Mouse (Mus musculus) adrenal gland, postnatal 14 days (tissue): ENCODE measurements at regions not wholly inside any gene's neighbourhood (a gene's known extent, or its start where the extent isn't known, plus 50 kb on each side); places are given as distances from the start of the nearest gene placed in this dataset.
"Not testable (repeated sequence)": the region's sequence is repeated elsewhere in the genome, so short reads cannot be mapped to it uniquely, and the experiment has no call there.

Experiments
- DNase-seq: peaks from one replicate; pipeline ENCODE4 v3.0.0; 2021; ENCODE audit warnings: mixed read lengths

GRCm38 (mm10) chr12:16374331-16374996 lies 236.3 kb downstream of the Lpin1 start:
- no peak for DNase-seq

- no peak for DNase-seq
Measured at GRCm38 (mm10) chr12:16370061-16370460, 240.7 kb downstream of the Lpin1 start.

- DNase-seq: no peak
Measured at GRCm38 (mm10) chr12:16362341-16362740, 248.4 kb downstream of the Lpin1 start.

- no peak for DNase-seq
Measured at GRCm38 (mm10) chr12:16358831-16359230, 251.9 kb downstream of the Lpin1 start.

GRCm38 (mm10) chr12:16354711-16355110 lies 256.1 kb downstream of the Lpin1 start:
- no peak for DNase-seq

DNA sequence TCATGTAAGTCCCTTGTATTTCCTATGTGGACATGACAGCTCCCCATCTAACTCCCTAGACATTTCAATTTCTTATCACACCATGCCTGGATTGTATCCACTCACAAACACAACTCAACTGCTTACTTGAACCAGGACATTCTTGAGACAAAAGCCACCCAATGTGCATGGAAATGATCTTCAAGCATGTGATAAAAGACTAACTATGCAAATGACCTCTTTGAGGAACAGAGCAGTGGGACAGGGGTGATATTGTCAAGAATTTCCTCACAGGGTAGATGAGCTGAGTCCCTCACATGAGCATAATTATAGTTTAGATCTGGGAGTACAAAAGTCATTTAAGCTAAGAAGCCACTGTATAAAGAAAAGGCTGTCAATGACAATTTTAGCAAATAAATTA lies 259.0 kb downstream of the Lpin1 start:
- no peak for DNase-seq

GRCm38 (mm10) chr12:16349310-16349709 lies 261.5 kb downstream of the Lpin1 start:
- DNase-seq: no peak

DNA sequence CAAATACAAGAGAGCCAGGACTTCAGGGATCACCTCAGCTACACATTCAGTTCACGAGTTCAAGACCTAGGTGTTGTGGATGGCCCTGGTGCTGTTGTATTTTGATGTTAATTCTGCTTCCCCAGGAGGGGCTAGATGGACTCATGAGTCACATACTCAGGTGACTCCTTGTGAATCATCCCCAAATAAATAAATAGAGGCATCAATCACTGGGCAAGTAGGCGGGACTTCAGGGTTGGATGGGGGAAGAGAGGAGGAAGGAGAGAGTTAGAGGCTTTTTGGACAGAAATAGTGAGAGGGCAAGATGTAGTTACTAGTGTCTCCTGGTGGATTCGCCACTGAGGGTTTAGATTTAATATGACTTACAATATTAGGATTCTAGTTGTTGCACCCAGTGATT lies 266.7 kb downstream of the Lpin1 start:
- no peak for DNase-seq

DNA sequence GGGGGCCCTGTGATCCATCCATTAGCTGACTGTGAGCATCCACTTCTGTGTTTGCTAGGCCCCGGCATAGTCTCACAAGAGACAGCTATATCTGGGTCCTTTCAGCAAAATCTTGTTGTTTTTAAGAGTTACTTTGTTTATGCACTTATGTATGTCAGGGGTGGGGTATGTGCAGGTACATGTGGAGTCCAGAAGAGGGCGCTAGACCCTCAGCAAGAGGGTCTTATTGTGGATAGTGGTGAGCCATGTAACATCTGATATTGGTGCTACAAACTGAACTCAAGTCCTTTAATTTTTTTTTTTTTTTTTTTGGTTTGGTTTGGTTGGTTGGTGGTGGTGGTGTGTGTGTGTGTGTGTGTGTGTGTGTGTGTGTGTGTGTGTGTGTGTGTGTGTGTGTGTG lies 268.7 kb downstream of the Lpin1 start:
- not testable (repeated sequence) for DNase-seq

DNA sequence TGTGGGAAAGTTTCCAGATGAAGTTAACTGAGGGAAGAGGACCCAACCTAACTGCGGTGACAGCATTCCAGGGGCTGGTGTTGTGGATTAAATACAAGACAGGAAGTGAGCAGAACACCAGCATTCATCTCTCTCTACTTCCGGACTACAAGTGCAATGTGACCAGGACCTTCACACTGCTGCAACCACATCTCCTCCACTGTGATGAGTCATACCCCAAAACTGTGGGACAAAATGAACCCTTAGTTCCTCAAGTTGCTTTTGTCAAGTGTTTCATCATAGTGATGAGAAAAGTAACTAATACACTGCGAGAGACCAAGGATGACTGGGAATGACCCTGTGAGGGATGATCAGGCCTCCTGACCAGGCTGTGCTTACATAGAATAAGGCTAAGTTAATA lies 279.3 kb downstream of the Lpin1 start:
- DNase-seq: no peak

GRCm38 (mm10) chr12:16329129-16329528 lies 281.6 kb downstream of the Lpin1 start:
- no peak for DNase-seq

DNA sequence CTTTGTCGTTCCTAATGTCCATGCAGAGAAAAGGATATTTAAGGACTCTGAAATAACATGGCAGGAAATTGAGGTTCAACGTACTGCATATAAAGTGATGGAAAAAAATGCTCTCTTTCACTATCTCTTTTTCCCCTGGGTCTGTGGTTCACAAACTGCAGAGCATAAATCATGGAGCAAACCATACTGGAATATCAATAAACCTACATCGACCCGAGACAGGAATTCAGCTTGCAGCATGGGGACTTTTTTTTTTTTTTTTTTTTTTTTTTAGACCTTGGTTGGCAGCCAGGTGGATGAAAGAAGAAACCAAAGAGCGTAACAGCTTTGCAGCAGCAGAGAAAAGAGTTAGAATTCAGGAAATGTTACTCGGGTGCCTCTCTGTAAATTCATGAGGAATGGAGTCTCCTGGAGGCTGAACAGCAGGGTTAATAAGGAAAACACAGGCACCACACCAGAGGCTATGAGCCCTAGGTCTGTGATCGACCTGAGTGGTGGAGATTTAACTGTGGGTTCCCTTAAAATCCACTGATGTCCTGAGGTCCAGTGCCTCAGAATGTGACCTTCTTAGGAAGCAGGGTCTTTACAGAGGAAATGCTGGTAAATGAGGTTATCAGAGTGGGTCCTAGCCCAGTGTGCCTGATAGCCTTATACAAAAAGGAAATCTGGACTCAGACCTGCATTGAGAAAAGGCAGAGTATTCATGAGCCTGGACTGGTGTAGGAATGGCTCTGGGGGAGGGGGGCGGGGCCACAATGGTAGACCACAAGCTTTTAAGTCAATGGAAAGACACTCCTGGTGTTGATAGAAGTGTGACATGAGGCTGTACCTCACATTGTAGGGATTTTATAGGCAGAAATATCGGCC lies 290.0 kb downstream of the Lpin1 start:
- no peak for DNase-seq

GRCm38 (mm10) chr12:16308101-16308500 lies 302.7 kb downstream of the Lpin1 start:
- DNase-seq: no peak

- DNase-seq: no peak
Measured at GRCm38 (mm10) chr12:16304701-16305377, 305.9 kb downstream of the Lpin1 start.

DNA sequence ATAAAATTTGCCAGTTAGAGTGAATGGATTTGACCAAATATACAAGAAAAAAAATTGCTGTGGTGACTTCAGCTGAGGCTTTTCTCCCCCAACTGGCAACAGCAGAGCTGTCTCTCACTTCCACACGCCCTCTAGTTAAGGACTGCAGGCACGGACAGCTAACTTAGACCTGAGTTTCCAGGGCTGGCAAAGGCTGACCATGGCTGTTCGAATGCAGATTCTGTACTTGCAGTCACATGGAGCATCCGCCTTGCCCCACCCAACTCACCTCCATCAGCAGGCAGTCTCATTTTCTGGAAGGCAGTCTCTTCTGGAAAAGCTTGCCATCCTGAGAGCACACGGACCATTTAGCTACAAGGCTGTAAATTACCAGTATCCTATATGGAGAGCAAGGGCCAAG lies 325.7 kb downstream of the Lpin1 start:
- no peak for DNase-seq

DNA sequence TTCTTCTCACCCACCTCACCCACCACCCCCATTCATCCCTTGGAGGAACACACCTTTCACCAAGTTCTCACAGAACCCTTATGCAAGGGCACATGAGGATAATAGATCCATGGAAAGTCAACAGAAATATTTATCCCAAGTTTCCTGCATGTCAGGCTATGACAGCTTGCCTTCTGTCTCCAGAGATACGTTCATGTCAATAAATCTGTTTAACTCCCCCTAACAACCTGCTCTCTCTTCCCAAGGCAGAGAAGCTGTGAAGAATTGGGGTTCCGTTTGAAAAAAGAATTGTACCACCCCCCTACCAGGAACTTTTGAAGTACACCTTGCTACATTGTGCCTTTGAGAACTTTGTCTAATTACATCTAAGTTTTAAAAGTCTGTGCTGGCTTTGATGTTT lies 331.6 kb downstream of the Lpin1 start:
- no peak for DNase-seq

DNA sequence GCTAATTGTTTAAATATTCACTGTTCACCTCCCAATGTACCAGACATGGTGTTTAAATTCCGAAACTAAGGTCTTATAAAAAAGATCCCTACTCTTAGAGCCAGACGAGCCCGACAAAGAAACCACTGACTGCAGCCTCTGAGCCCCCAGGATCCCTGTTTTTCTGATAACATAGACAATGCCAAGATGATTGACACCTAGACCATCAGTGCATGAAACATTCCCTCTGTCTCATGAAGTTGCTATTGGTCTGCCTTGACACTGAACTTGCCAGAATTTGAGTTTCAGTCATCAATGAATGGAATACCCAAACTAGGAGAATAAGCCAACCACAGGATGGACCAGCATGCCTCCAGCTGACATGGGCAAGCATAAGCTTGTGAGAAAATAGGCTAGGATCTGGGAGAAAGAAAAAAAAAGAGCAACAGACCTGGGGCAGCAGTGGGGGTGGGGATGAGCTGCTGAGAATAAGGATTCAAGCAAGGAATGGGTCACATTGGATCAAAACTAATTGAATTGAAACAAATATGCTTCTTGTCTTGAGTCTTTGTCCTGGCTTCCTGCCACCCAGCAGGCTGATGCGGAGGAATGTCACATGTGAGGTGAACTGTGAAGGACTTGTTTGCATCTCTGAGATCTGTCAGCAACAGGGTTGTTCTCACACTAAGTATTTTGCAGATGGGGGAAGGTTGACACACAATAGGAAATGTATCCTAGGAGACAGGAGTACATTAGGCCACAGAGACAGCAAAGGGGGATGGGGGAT lies 333.0 kb downstream of the Lpin1 start:
- no peak for DNase-seq

DNA sequence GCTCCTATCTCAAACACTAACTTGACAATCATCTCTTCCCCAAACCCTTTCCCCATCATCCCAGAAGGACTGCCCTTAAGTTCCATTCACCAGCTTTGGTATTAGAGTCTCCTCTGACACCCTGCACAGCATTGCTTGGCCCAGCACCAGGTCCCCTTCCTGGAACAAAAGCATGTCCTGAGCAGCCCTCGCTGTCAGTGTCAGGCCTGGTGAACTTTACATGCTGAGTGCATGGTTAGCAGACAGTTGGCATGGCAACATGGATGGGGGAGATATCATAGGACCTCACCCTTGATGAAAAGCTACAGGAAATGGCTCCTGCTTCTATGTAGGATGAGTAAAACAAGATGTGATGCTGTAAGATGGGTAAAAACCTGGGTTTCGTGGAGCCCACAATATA lies 333.6 kb downstream of the Lpin1 start:
- no peak for DNase-seq

DNA sequence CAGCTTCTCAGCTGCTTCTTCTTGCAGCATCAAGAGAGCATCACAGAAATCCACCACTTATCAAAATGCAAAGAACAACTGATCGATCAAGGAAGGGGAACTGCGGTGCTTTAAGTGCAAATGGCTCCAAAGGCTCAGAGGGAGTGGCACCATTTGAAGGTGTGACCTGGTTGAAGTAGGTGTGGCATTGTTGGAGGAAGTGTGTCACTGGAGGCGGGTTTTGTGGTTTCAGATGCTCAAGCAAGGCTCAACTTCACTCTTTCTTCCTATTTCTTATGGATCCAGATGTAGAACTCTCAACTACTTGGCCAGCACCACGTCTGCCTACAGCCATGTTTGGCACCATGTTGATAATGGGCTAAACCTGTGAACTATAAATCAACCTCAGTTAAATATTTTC lies 334.5 kb downstream of the Lpin1 start:
- DNase-seq: no peak

DNA sequence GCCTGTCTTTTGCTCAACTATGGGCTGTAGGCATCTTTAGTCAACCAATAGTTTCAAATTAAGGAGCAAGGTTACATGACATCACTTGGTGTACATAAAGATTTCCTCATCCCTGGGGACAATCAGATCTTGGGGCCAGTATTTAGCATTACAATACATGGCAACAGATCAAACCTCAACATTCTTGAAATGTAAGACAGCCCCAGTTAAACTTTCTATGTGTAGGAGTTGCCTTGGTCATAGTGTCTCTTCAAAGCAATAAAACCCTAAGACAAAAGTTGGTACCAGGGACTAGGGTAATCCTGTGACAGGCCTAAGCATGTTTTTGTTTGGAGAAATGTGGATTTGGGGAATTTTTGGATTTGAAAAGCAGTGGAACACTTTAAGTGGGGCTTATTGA lies 338.3 kb downstream of the Lpin1 start:
- no peak for DNase-seq

GRCm38 (mm10) chr12:16270876-16271275 lies 339.9 kb downstream of the Lpin1 start:
- DNase-seq: peak; percentile 4

DNA sequence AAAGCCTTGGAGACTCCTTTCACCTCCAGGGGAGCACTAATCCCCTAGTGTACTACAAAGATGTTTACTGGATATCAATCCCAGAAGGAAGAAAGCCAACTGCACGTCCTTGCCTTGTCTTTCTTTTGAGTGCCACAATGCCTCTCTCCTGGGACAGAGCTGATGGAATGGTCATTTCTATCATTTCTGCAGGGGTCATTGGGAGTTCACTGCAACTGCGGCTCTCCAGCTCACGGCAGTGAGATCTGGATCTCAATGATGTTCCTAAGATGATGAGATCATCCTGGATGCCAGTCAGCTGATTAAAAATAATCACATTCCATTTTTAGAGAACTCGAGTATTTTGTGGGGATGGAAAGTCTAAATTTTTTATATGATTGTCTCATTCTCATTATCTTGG lies 341.1 kb downstream of the Lpin1 start:
- no peak for DNase-seq
